Mouse (Mus musculus): ENCODE measurements at regions not wholly inside any gene's neighbourhood (a gene's known extent, or its start where the extent isn't known, plus 50 kb on each side); places are given as distances from the start of the nearest gene placed in this dataset.

- Histone ChIP-seq H3K27me3 (no peaks in the 10 kb centered on the region), H3K36me3 (no peaks in the 10 kb centered on the region), H3K9me3 (no peaks in the 10 kb centered on the region), H3K4me1 (no peaks in the 10 kb centered on the region), H3K4me3 (no peak overlapping the region), H3K4me2 (no peak overlapping the region), H3K27ac (no peak overlapping the region), H3K9ac (no peak overlapping the region)
- WGBS = 15% methylated on average over 7 of the region's 7 CpGs
- ATAC-seq (ENCODE audit: insufficient number of reproducible peaks, insufficient read depth, low FRiP score, low TSS enrichment, low read depth) = no peak
Measured at GRCm38 (mm10) chr16:74801296-74801695, 389.7 kb upstream of the Robo2 start.

- H3K36me3 ChIP-seq = no peaks in the 10 kb centered on the region
- no peak for ATAC-seq (ENCODE audit: insufficient number of reproducible peaks, insufficient read depth, low FRiP score, low TSS enrichment, low read depth)
- H3K4me3 ChIP-seq = no peak overlapping the region
- WGBS = 66% methylated on average over 2 of the region's 2 CpGs
- H3K27ac ChIP-seq = no peak overlapping the region
- H3K4me1 ChIP-seq = no peaks in the 10 kb centered on the region
- no peaks in the 10 kb centered on the region for H3K9me3 ChIP-seq
- H3K9ac ChIP-seq = no peak overlapping the region
- H3K27me3 ChIP-seq = no peaks in the 10 kb centered on the region
- no peak overlapping the region for H3K4me2 ChIP-seq
Measured at GRCm38 (mm10) chr16:74796303-74796653, 384.7 kb upstream of the Robo2 start.

GRCm38 (mm10) chr16:74795360-74796302 lies 384.0 kb upstream of the Robo2 start:
- Histone ChIP-seq H3K9me3 (no peaks in the 10 kb centered on the region), H3K36me3 (no peaks in the 10 kb centered on the region), H3K4me2 (no peak overlapping the region), H3K4me1 (no peaks in the 10 kb centered on the region), H3K4me3 (no peak overlapping the region), H3K27ac (no peak overlapping the region), H3K9ac (no peak overlapping the region), H3K27me3 (no peaks in the 10 kb centered on the region)
- WGBS = 50% methylated on average over 5 of the region's 5 CpGs
- ATAC-seq (ENCODE audit: insufficient number of reproducible peaks, insufficient read depth, low FRiP score, low TSS enrichment, low read depth) = no peak

DNA sequence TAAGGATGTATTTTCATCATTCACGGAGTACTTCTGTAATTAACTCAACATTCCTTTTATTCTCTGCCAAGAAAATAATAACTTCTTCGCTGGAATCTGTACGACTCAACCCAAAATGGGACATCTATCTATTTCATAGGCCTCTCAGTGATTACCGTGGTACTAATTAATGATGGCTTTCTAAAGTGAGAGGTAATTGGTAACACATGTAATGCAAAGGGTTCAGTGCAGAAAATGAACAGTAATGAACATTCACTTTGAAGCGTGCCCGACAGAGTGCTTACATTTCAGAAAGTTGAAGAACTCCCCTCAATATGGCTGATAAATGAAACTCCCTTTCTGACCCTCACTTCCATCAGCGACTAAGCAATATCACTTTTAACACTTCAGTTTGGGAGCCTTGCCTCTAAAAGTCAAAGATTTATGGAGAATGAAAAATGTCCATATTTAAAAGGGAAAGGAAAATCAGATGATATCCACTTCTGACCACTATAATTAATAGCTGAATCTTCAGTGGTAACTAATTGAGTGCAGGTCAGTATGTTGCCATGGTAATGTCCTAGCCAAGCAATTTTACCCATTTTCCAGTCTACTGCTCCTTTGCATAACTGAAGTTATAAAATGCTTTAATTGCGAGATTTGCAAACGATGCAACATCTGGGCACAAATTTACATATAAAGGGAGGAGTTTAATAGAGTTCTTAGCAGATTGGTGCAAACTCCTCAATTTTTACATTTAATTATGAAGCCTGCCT lies 373.9 kb upstream of the Robo2 start:
- Histone ChIP-seq H3K4me3 (no peak overlapping the region), H3K4me1 (no peaks in the 10 kb centered on the region), H3K27ac (no peak overlapping the region), H3K4me2 (no peak overlapping the region), H3K9ac (no peak overlapping the region), H3K9me3 (no peaks in the 10 kb centered on the region), H3K36me3 (no peaks in the 10 kb centered on the region), H3K27me3 (no peaks in the 10 kb centered on the region)
- no peak for ATAC-seq (ENCODE audit: insufficient number of reproducible peaks, insufficient read depth, low FRiP score, low TSS enrichment, low read depth)
- 48% methylated on average over 9 of the region's 9 CpGs for WGBS

GRCm38 (mm10) chr16:74780388-74780787 lies 368.8 kb upstream of the Robo2 start:
- 72% methylated on average over 2 of the region's 2 CpGs for WGBS
- ATAC-seq (ENCODE audit: insufficient number of reproducible peaks, insufficient read depth, low FRiP score, low TSS enrichment, low read depth) = no peak

GRCm38 (mm10) chr16:74768264-74768663 lies 356.6 kb upstream of the Robo2 start:
- Histone ChIP-seq H3K4me2 (no peak overlapping the region), H3K27me3 (no peaks in the 10 kb centered on the region), H3K4me3 (no peak overlapping the region), H3K9ac (no peak overlapping the region), H3K9me3 (no peaks in the 10 kb centered on the region), H3K4me1 (no peaks in the 10 kb centered on the region), H3K36me3 (no peaks in the 10 kb centered on the region), H3K27ac (no peak overlapping the region)
- 85% methylated on average over 4 of the region's 4 CpGs for WGBS
- ATAC-seq (ENCODE audit: insufficient number of reproducible peaks, insufficient read depth, low FRiP score, low TSS enrichment, low read depth) = no peak

More at GRCm38 (mm10) chr16:74780388-74780787, 368.8 kb upstream of the Robo2 start:
- Histone ChIP-seq H3K27ac (no peak overlapping the region), H3K27me3 (no peaks in the 10 kb centered on the region), H3K36me3 (no peaks in the 10 kb centered on the region), H3K9me3 (no peaks in the 10 kb centered on the region), H3K4me1 (no peaks in the 10 kb centered on the region), H3K4me3 (no peak overlapping the region), H3K9ac (no peak overlapping the region), H3K4me2 (no peak overlapping the region)

- H3K9me3 ChIP-seq = 0 out of 2 replicates have a peak, but pooled peaks cover 5% of the 10 kb centered on the region
- no peaks in the 10 kb centered on the region for H3K27me3 ChIP-seq
- H3K4me1 ChIP-seq = 0 out of 2 replicates have a peak, but pooled peaks cover 2% of the 10 kb centered on the region
- WGBS = 68% methylated on average over 6 of the region's 6 CpGs
- H3K4me3 ChIP-seq = no peak overlapping the region
- H3K27ac ChIP-seq = no peak overlapping the region
- H3K9ac ChIP-seq = no peak overlapping the region
- H3K36me3 ChIP-seq = no peaks in the 10 kb centered on the region
- no peak overlapping the region for H3K4me2 ChIP-seq
- ATAC-seq (ENCODE audit: insufficient number of reproducible peaks, insufficient read depth, low FRiP score, low TSS enrichment, low read depth) = no peak
Measured at GRCm38 (mm10) chr16:74756720-74757345, 345.2 kb upstream of the Robo2 start.

DNA sequence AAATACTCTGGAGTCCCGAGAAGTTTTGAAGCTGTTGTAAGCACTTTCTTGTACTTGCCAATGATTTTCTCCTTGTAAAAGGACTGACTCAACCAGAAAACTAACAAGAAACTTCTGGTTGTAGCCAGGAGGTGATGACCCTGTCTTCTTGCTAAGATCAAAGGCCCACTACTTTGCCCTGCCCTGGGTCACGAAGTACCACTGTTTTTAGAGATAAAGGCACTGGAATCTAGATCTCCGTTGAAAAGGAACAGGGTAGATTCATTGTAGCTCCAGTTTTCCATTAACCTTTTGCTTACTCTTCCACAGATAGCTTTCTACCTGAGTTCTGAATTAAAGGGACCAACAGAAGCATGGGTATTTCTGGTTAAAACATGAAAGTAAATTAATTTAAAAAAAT lies 339.3 kb upstream of the Robo2 start:
- no peaks in the 10 kb centered on the region for H3K36me3 ChIP-seq
- H3K9me3 ChIP-seq = 0 out of 2 replicates have a peak, but pooled peaks cover 5% of the 10 kb centered on the region
- H3K4me2 ChIP-seq = no peak overlapping the region
- H3K27ac ChIP-seq = no peak overlapping the region
- H3K4me3 ChIP-seq = no peak overlapping the region
- H3K9ac ChIP-seq = no peak overlapping the region
- no peaks in the 10 kb centered on the region for H3K27me3 ChIP-seq
- H3K4me1 ChIP-seq = 0 out of 2 replicates have a peak, but pooled peaks cover 2% of the 10 kb centered on the region
- WGBS = 20% methylated on average over 3 of the region's 3 CpGs
- no peak for ATAC-seq (ENCODE audit: insufficient number of reproducible peaks, insufficient read depth, low FRiP score, low TSS enrichment, low read depth)

GRCm38 (mm10) chr16:74749006-74749405 lies 337.4 kb upstream of the Robo2 start:
- H3K27ac ChIP-seq = no peak overlapping the region
- H3K4me3 ChIP-seq = no peak overlapping the region
- H3K4me2 ChIP-seq = no peak overlapping the region
- no peak overlapping the region for H3K9ac ChIP-seq
- no peak for ATAC-seq (ENCODE audit: insufficient number of reproducible peaks, insufficient read depth, low FRiP score, low TSS enrichment, low read depth)
- H3K36me3 ChIP-seq = no peaks in the 10 kb centered on the region
- H3K4me1 ChIP-seq = 0 out of 2 replicates have a peak, but pooled peaks cover 2% of the 10 kb centered on the region
- no peaks in the 10 kb centered on the region for H3K27me3 ChIP-seq
- 0 out of 2 replicates have a peak, but pooled peaks cover 5% of the 10 kb centered on the region for H3K9me3 ChIP-seq

DNA sequence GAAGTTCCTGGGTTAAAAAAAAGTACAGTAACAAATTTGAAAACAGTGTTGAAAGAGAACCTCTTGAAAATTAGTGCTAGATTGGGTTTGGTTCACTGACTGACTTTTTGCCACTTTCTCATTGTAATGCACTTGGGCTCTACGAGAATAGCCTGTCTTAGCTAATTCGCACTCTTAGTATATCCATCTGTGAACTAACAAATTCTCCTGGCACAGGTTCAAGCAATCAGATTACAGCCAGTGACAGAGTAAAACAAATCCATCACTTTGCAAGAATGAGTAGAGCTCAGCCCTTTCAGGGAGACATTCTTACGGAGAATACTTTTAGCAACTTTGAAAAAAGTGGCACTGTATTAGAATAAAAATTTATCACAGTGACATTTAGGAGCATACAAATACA lies 331.9 kb upstream of the Robo2 start:
- Histone ChIP-seq H3K9ac (no peak overlapping the region), H3K9me3 (no peaks in the 10 kb centered on the region), H3K27me3 (no peaks in the 10 kb centered on the region), H3K36me3 (no peaks in the 10 kb centered on the region), H3K4me1 (no peaks in the 10 kb centered on the region), H3K27ac (no peak overlapping the region), H3K4me3 (no peak overlapping the region), H3K4me2 (no peak overlapping the region)
- ATAC-seq (ENCODE audit: insufficient number of reproducible peaks, insufficient read depth, low FRiP score, low TSS enrichment, low read depth) = no peak
- WGBS = 61% methylated on average over 3 of the region's 3 CpGs

- no peak for ATAC-seq (ENCODE audit: insufficient number of reproducible peaks, insufficient read depth, low FRiP score, low TSS enrichment, low read depth)
- Histone ChIP-seq H3K4me1 (no peaks in the 10 kb centered on the region), H3K27ac (no peak overlapping the region), H3K36me3 (no peaks in the 10 kb centered on the region), H3K4me2 (no peak overlapping the region), H3K9ac (no peak overlapping the region), H3K4me3 (no peak overlapping the region), H3K27me3 (no peaks in the 10 kb centered on the region), H3K9me3 (no peaks in the 10 kb centered on the region)
- 76% methylated on average over 12 of the region's 12 CpGs for WGBS
Measured at GRCm38 (mm10) chr16:74739194-74740135, 327.8 kb upstream of the Robo2 start.

Data from embryonic facial prominence, embryonic 13.5 days (tissue).